ENCODE assay signal across 24 mouse cellular contexts in the genomic region with DNA sequence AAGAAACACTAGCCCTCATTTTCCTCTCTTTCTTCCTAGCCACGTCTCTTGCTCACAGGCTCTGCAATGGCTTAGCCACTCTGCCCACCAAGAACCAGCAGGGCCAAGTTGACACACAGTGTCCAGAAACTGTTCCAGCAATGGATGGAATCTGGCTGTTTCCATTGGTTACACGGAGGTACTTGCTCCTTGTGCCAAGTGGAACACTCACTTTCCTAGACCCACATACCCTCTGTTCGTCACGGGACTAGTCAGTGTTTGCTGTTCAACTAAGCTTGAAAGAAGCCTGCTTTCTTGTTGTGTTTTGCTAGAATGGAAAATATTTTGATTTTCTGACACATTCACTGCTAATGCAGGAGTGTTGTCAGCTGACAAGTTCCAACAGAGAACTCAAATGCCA.
DNase-seq lines count a peak whose midpoint lies in the region; ATAC-seq and TF ChIP-seq lines count a peak whose summit lies in the region.
"Had no signal": no experiment of that assay in that cellular context is flagged by ENCODE, and none has a peak within 500 bp of the region (broad histone marks: within the 10 kb centered on the region; RNA-seq: fewer than 3 reads in every experiment).

No protein-coding gene starts in this region.

- TF ChIP-seq POLR2A in brain, embryonic 14.5 days (IDR thresholded peaks at IDR 0.05; ENCODE audit: borderline replicate concordance, extremely low read depth, insufficient read depth, insufficient read length, poor library complexity, severe bottlenecking) = no peak

- no peak for TF ChIP-seq CTCF in brain, embryonic 14.5 days (IDR thresholded peaks at IDR 0.05; ENCODE audit: borderline replicate concordance, extremely low read depth, insufficient read depth, insufficient read length)

- no peak overlapping the region for H3K9ac ChIP-seq in hindbrain, embryonic 15.5 days
- no peak overlapping the region for H3K9ac ChIP-seq in hindbrain, embryonic 12.5 days
- H3K9ac ChIP-seq: forebrain, embryonic 13.5 days; heart, embryonic 13.5 days; intestine, embryonic 15.5 days had no signal

- H3K9me3 ChIP-seq in hindbrain, embryonic 15.5 days = no peaks in the 10 kb centered on the region
- no peaks in the 10 kb centered on the region for H3K9me3 ChIP-seq in hindbrain, embryonic 12.5 days (replicated peaks)
- H3K9me3 ChIP-seq: forebrain, embryonic 10.5 days; forebrain, embryonic 13.5 days; heart, embryonic 10.5 days; heart, embryonic 13.5 days; intestine, embryonic 15.5 days had no signal

- intact Hi-C loops in left cerebral cortex, postnatal 4 days (cut with DNase I) = no loop called here
- intact Hi-C loops in left cerebral cortex, postnatal 14 days (cut with DNase I) = no loop called here

- DNase-seq in left cerebral cortex, postnatal 4 days = peak; percentile 2
- DNase-seq in left cerebral cortex, postnatal 14 days (ENCODE audit: low spot score in 2 of 2) = no peak
- DNase-seq in brain, embryonic 14.5 days (ENCODE audit: low read depth) = peak; percentile 14
- DNase-seq: adrenal gland, adult 8-10 months; adrenal gland, postnatal 36 days; cerebellum, adult 11 months; cerebellum, adult 8-10 months; gastrocnemius, postnatal 10 days; gastrocnemius, postnatal 36 days; heart, adult 2 months; heart, postnatal 14 days; heart, postnatal 4 days; kidney, adult 11 months had no signal

- H3K4me3 ChIP-seq in hindbrain, embryonic 15.5 days = no peak overlapping the region
- H3K4me3 ChIP-seq in hindbrain, embryonic 12.5 days = no peak overlapping the region
- H3K4me3 ChIP-seq: forebrain, embryonic 10.5 days; forebrain, embryonic 13.5 days; heart, adult 2 months; heart, embryonic 10.5 days; heart, embryonic 13.5 days; intestine, embryonic 15.5 days had no signal

- 0 out of 2 replicates have a peak, but pooled peaks have one; percentile 69 for ATAC-seq in hindbrain, embryonic 15.5 days (ENCODE audit: low FRiP score, low read depth)
- ATAC-seq in hindbrain, embryonic 12.5 days (ENCODE audit: low FRiP score) = no peak
- no peak for ATAC-seq in megakaryocyte progenitor cell, adult 5-6 weeks (replicated peaks; ENCODE audit: poor library complexity)
- ATAC-seq: activated CD4-positive, CD25-positive, alpha-beta regulatory T cell, adult 4 months; CD4-positive, CD25-positive, alpha-beta regulatory T cell, adult 4 months; forebrain, embryonic 13.5 days; forebrain, embryonic 16.5 days; intestine, embryonic 15.5 days had no signal

- H3K27me3 ChIP-seq in hindbrain, embryonic 15.5 days = no peaks in the 10 kb centered on the region
- H3K27me3 ChIP-seq in hindbrain, embryonic 12.5 days = no peaks in the 10 kb centered on the region
- H3K27me3 ChIP-seq: forebrain, embryonic 13.5 days; heart, embryonic 13.5 days; intestine, embryonic 15.5 days had no signal

- whole genome bisulfite sequencing in hindbrain, embryonic 15.5 days = 65% methylated on average over 4 of the region's 4 CpGs
- 85% methylated on average over 4 of the region's 4 CpGs for WGBS in hindbrain, embryonic 12.5 days

- no peaks in the 10 kb centered on the region for H3K36me3 ChIP-seq in hindbrain, embryonic 15.5 days
- H3K36me3 ChIP-seq in hindbrain, embryonic 12.5 days = no peaks in the 10 kb centered on the region
- H3K36me3 ChIP-seq: forebrain, embryonic 10.5 days; heart, embryonic 10.5 days; heart, embryonic 13.5 days; intestine, embryonic 15.5 days had no signal

- no peak overlapping the region for H3K27ac ChIP-seq in hindbrain, embryonic 15.5 days (replicated peaks)
- no peak overlapping the region for H3K27ac ChIP-seq in hindbrain, embryonic 12.5 days
- H3K27ac ChIP-seq: forebrain, embryonic 10.5 days; forebrain, embryonic 13.5 days; heart, adult 2 months; heart, embryonic 10.5 days; heart, embryonic 13.5 days; intestine, embryonic 15.5 days had no signal

- no peak overlapping the region for H3K4me2 ChIP-seq in hindbrain, embryonic 15.5 days
- H3K4me2 ChIP-seq in hindbrain, embryonic 12.5 days (replicated peaks) = no peak overlapping the region
- H3K4me2 ChIP-seq: forebrain, embryonic 13.5 days; heart, embryonic 13.5 days; intestine, embryonic 15.5 days had no signal

- H3K4me1 ChIP-seq in hindbrain, embryonic 15.5 days (replicated peaks) = no peaks in the 10 kb centered on the region
- no peaks in the 10 kb centered on the region for H3K4me1 ChIP-seq in hindbrain, embryonic 12.5 days
- H3K4me1 ChIP-seq: forebrain, embryonic 10.5 days; forebrain, embryonic 13.5 days; heart, embryonic 10.5 days; heart, embryonic 13.5 days; intestine, embryonic 15.5 days had no signal

Comparison
In these comparisons a context has a peak if more than half of its experiments do, and no peak if none do; other contexts are left out.
1. DNase-seq: peak in left cerebral cortex, postnatal 4 days (single experiment) and brain, embryonic 14.5 days (single experiment); none in left cerebral cortex, postnatal 14 days (0 of 2).